In genomic region chr16:30388522-30389209, GRCm38 (mm10) we compare ENCODE assay signal across 8 mouse cellular contexts. TPM values are rescaled to one million over a fixed set of nuclear protein-coding genes. Genes with fewer than 3 reads are reported as not detected.
DNase-seq lines count a peak whose midpoint lies in the region; ATAC-seq lines count a peak whose summit lies in the region.

No protein-coding gene starts in this region.

- no peaks in the 10 kb centered on the region for H3K27me3 ChIP-seq in intestine, embryonic 16.5 days (replicated peaks; ENCODE audit: control insufficient read depth, insufficient read depth, low read length)
- H3K27me3 ChIP-seq in midbrain, embryonic 10.5 days (ENCODE audit: low read depth, poor library complexity, severe bottlenecking) = peaks cover 10% of the 10 kb centered on the region

- no peaks in the 10 kb centered on the region for H3K9me3 ChIP-seq in intestine, embryonic 16.5 days (ENCODE audit: control insufficient read depth, low read length)
- H3K9me3 ChIP-seq in midbrain, embryonic 10.5 days (replicated peaks) = no peaks in the 10 kb centered on the region

- H3K36me3 ChIP-seq in intestine, embryonic 16.5 days (ENCODE audit: control insufficient read depth, insufficient read depth, low read length) = no peaks in the 10 kb centered on the region
- peaks cover 31% of the 10 kb centered on the region for H3K36me3 ChIP-seq in midbrain, embryonic 10.5 days

- peak; percentile 95 for DNase-seq in adrenal gland, postnatal 10 days
- DNase-seq in embryo, embryonic 9.5 days (ENCODE audit: extremely low spot score) = peak; percentile 90
- DNase-seq in gastrocnemius, postnatal 4 days (ENCODE audit: low spot score in 2 of 2) = peak; percentile 90 to 92
- peak; percentile 89 for DNase-seq in left cerebral cortex, postnatal 36 days (ENCODE audit: low spot score in 2 of 2)
- peak; percentile 91 for DNase-seq in midbrain, embryonic 10.5 days (ENCODE audit: low spot score)
- peak; percentile 79 to 84 for DNase-seq in right cerebral cortex, postnatal 36 days (ENCODE audit: low spot score in 2 of 2)
- DNase-seq in urinary bladder, postnatal 4 days (ENCODE audit: low spot score in 2 of 2) = peak; percentile 88 to 89

- WGBS in intestine, embryonic 16.5 days = under 1% methylated on average over 73 of the region's 76 CpGs
- WGBS in midbrain, embryonic 10.5 days = 1% methylated on average over 75 of the region's 76 CpGs

- peak; percentile 91 for ATAC-seq in intestine, embryonic 16.5 days

- H3K9ac ChIP-seq in intestine, embryonic 16.5 days (ENCODE audit: low read depth, low read length) = peak overlapping the region; percentile 95

- H3K27ac ChIP-seq in intestine, embryonic 16.5 days (ENCODE audit: low read length) = peak overlapping the region; percentile 91
- peak overlapping the region; percentile 93 for H3K27ac ChIP-seq in midbrain, embryonic 10.5 days (replicated peaks)

- peak overlapping the region; percentile 76 for H3K4me2 ChIP-seq in intestine, embryonic 16.5 days (ENCODE audit: low read depth, low read length)

- intact Hi-C loops in left cerebral cortex, postnatal 36 days (cut with DNase I) = no loop called here

- H3K4me3 ChIP-seq in intestine, embryonic 16.5 days (ENCODE audit: low read length) = peak overlapping the region; percentile 96
- peak overlapping the region; percentile 91 for H3K4me3 ChIP-seq in midbrain, embryonic 10.5 days

- peaks cover 23% of the 10 kb centered on the region for H3K4me1 ChIP-seq in intestine, embryonic 16.5 days (ENCODE audit: control insufficient read depth, insufficient read depth, low read length)
- H3K4me1 ChIP-seq in midbrain, embryonic 10.5 days = peaks cover 29% of the 10 kb centered on the region

RNA-seq across cellular contexts. Expression of gene Atp13a3, which starts 17.1 kb away (rescaled TPM):
- total RNA-seq in adrenal gland, postnatal 10 days (2021) = 10 to 100 TPM; 85.2 to 92.0 TPM
- total RNA-seq in gastrocnemius, postnatal 4 days (2021) = 100 to 1,000 TPM in 1 of 2 experiments, 10 to 100 TPM in 1; 94.9 to 113 TPM
- polyA plus RNA-seq in intestine, embryonic 16.5 days (2015; fragmentation: Nextera tagmentation; extraction: Ambion mirVana) = 14.1 and 17.2 TPM in 2 replicates
- 10 to 100 TPM; 61.8 to 71.6 TPM for total RNA-seq in left cerebral cortex, postnatal 36 days (2021)
- 7.1 and 7.8 TPM in 2 replicates for polyA plus RNA-seq in midbrain, embryonic 10.5 days (2016; fragmentation: Nextera tagmentation; extraction: Ambion mirVana)

Comparison
In these comparisons a context has a peak if more than half of its experiments do, and no peak if none do; other contexts are left out.
1. Peak in every context shown above with its lines: DNase-seq, ATAC-seq, H3K4me3 ChIP-seq and H3K27ac ChIP-seq.